Mouse (Mus musculus) spleen, embryonic (tissue): ENCODE results near the gene Slc11a2.
"Not testable (repeated sequence)": the region's sequence is repeated elsewhere in the genome, so short reads cannot be mapped to it uniquely, and the experiment has no call there.

Experiments used
- CTCF ChIA-PET: fragments of 350-600 bp; sonication (Branson Sonifier 250); formaldehyde crosslinking; loops from one replicate; lab custom pipeline; 2022; lab: Charles Lee

Slc11a2 gene

DNA sequence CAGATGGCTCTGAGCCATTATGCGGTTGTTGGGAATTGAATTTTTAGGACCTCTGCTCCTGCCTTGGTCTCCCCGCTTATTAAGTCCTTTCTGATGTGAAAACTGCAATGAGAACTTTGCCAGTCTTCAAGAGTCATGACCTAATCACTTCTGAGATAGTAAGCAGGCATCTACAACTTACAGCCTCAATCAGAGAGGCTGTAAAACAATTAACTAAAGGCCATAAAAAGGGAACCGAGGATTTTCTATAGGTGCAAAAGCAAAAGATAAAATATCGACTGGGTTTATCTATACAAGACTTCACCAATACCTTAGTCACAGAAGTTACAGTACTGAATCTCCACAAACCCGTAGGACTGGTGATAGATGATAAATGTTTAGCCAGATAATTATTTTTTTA, 69.0 kb downstream of the Slc11a2 start:
- CTCF ChIA-PET: no interaction called here

DNA sequence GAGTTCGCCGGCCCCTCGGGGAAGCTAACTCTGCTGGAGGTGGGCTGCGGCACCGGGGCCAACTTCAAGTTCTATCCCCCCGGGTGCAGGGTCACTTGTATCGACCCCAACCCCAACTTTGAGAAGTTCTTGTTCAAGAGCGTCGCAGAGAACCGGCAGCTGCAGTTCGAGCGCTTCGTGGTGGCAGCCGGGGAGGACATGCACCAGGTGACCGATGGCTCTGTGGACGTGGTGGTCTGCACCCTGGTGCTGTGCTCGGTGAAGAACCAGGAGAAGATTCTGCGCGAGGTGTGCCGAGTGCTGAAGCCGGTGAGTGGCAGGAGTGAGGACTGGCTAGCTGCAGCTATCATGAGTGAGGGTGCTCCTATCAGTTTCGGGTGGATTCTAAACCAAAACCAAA, 71.5 kb downstream of the Slc11a2 start:
- CTCF ChIA-PET: not testable (repeated sequence)

DNA sequence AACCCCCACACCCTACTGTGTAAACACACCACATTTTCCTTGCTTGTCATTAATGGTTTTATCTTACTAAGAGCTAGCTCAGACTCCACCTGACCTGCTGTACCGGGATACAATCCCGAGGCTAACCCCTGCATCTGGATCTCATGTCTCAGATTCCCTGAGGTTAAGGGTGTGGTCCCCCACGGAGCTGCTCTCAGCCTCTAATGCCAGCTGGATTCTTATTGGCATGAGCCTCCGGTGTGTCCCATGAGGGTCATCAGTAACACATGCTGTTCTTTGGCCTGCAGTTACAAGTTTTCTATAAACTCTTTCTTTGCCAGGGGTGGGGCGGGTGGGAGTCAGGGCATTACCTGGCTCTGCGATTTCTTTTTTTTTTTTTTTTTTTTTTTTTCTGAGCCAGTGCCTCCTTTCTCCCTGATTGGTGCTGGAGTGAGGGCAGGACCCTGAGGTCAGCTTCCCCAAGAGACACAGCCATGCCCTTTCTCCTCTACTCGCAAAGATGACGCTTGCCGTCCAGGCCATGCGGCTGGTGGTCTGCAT, 72.1 kb downstream of the Slc11a2 start, which contains the start of the genes Methig1 and Mettl7a2:
Gene Methig1, plus strand, starts transcription at position 439 of the 540 bp plus-strand sequence.
Gene Mettl7a2, plus strand, starts transcription at position 490 of the 540 bp plus-strand sequence.
- CTCF ChIA-PET: no interaction called here

DNA sequence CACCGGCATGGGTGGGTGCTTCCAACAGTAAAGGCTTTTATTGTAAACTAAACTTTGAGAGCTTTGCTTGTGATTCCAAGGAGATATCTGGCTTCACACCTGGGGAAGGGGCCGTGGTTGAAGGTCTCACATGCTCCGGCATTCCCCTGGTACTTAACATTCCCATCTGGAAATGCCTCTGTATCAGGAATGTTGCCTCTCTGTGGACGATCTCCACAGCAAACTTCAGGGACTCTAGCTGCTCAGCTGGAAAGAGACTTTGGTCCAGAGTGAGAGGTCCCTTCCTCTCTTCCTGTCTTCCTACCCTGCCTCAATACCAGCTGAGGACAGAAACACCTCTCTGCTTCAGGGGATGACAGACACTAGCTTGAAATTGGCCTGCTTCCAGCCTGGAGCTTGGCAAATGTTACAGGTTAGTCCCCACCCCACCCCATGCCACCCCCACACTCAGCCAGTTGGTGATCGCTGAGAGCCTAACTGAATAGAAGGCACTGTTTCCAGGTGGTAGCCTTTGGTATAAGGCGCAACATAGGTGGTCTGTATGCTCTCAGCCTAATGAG, 73.3 kb downstream of the Slc11a2 start:
- CTCF ChIA-PET: no interaction called here

DNA sequence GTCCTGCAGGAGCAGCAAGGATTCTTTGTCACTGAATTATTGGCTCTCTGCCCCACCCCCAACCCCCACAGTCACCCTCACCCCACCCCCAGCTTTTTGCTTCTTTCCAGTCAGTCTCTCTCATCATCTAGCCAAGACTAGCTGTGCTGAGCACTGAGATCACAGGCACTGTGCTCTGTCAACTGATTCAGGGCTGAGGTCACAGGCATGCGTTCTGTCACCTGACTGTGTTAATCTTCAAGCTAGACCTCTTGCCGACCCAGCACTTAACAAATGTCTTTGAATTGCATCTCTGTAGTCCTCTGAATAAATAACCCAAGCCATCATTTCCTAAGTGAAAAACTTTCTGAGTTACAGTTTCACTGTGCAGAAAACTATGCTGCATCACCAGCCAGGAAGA, 75.4 kb downstream of the Slc11a2 start:
- CTCF ChIA-PET: no interaction called here

DNA sequence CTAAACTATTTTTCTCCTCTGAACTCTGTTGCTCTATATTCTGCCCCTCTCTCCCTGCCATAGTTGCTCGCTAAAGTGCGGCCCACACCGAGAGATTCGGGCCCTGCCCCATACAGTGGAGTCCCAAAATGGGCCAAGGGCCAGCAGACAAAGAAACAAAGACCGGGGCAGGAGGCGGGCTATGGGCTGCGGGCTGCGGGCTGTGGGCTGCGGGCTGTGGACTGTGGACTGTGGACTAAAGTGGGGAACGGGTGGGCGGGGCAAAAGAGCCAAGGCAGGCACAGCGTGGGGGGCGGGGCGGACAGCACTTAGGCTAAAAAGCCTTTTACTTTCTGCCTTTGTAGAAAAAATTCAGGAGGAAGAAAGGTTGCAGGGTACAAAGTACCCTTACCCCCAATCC, 78.1 kb downstream of the Slc11a2 start:
- CTCF ChIA-PET: no interaction called here

DNA sequence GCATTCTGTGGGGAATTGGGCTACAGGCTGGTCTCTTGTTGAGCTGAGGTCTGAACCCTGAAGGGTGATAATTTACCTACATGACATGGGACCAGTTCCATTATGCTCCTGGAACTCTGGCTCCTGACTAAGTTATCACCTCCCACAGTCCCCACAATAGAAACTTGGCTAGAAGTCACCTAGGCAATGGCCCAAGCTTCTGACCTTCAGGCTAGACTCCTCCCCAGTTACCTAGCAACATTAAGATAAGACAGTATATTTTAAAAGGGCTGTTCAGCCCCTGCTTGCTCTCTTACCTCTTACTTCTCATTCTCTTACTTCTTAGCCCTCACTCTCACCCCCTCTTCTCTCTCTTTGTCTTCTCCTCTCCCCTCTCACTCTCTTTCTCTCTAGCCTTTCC, 79.4 kb downstream of the Slc11a2 start:
- CTCF ChIA-PET: no interaction called here

DNA sequence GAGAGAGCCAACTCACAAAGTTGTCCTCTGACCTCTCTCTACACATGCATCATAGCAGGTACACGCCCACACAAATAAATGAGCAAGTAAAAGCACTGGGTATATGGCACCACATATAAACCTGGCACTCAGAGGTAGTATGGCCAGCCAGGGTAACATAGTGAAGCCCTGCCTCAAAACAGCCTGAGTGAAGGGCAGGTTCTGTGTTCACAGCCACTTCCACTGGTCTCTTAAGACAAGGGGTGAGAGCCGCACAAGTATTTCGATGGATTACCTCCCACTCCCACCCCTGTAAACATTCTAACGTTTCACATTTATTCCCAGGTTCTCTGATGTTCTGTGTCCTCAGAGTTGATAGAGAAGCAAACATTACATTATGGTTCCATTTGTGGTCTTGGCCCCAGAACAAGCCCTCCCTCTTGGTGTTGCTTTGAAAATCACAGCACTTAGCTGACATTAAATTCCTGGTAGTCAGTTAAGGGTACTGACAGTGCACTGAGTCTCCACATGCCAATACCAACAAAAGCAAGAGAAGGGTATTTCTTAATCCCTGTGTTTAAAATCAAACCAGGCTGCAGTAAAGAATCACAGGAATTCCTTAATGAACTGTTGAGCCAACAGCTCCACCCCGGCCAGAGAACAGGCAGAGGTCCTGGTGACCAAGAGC, 83.4 kb downstream of the Slc11a2 start:
- CTCF ChIA-PET: not testable (repeated sequence)
